Mouse (Mus musculus): ENCODE results near the gene Rhoq.

The Rhoq gene

GRCm38 (mm10) chr17:86961301-86961841 lies 1.5 kb upstream of the Rhoq start:
- no peak for ATAC-seq (ENCODE audit: insufficient number of reproducible peaks, low FRiP score, low TSS enrichment)

GRCm38 (mm10) chr17:86962297-86962893 lies 487 bp upstream of the Rhoq start:
- peak; percentile 56 for ATAC-seq (ENCODE audit: insufficient number of reproducible peaks, low FRiP score, low TSS enrichment)

- ATAC-seq (ENCODE audit: insufficient number of reproducible peaks, low FRiP score, low TSS enrichment): no peak
Measured at GRCm38 (mm10) chr17:86963586-86963902, 662 bp downstream of the Rhoq start.

GRCm38 (mm10) chr17:86964041-86964440 lies 1.2 kb downstream of the Rhoq start:
- no peak for ATAC-seq (ENCODE audit: insufficient number of reproducible peaks, low FRiP score, low TSS enrichment)

- peak; percentile 66 for ATAC-seq (ENCODE audit: insufficient number of reproducible peaks, low FRiP score, low TSS enrichment)
Measured at GRCm38 (mm10) chr17:86964502-86964901, 1.6 kb downstream of the Rhoq start.

- ATAC-seq (ENCODE audit: insufficient number of reproducible peaks, low FRiP score, low TSS enrichment): no peak
Measured at GRCm38 (mm10) chr17:86965121-86965520, 2.2 kb downstream of the Rhoq start.

- no peak for ATAC-seq (ENCODE audit: insufficient number of reproducible peaks, low FRiP score, low TSS enrichment)
Measured at GRCm38 (mm10) chr17:86966040-86966439, 3.2 kb downstream of the Rhoq start.

- ATAC-seq (ENCODE audit: insufficient number of reproducible peaks, low FRiP score, low TSS enrichment): no peak
Measured at GRCm38 (mm10) chr17:86967048-86967447, 4.2 kb downstream of the Rhoq start.

- ATAC-seq (ENCODE audit: insufficient number of reproducible peaks, low FRiP score, low TSS enrichment): no peak
Measured at GRCm38 (mm10) chr17:86967536-86968525, 4.9 kb downstream of the Rhoq start.

GRCm38 (mm10) chr17:86968581-86968980 lies 5.7 kb downstream of the Rhoq start:
- ATAC-seq (ENCODE audit: insufficient number of reproducible peaks, low FRiP score, low TSS enrichment): no peak

- ATAC-seq (ENCODE audit: insufficient number of reproducible peaks, low FRiP score, low TSS enrichment): no peak
Measured at GRCm38 (mm10) chr17:86969582-86969981, 6.7 kb downstream of the Rhoq start.

- no peak for ATAC-seq (ENCODE audit: insufficient number of reproducible peaks, low FRiP score, low TSS enrichment)
Measured at GRCm38 (mm10) chr17:86970026-86970750, 7.3 kb downstream of the Rhoq start.

- no peak for ATAC-seq (ENCODE audit: insufficient number of reproducible peaks, low FRiP score, low TSS enrichment)
Measured at GRCm38 (mm10) chr17:86971036-86971435, 8.2 kb downstream of the Rhoq start.

- no peak for ATAC-seq (ENCODE audit: insufficient number of reproducible peaks, low FRiP score, low TSS enrichment)
Measured at GRCm38 (mm10) chr17:86971860-86972259, 9.0 kb downstream of the Rhoq start.

GRCm38 (mm10) chr17:86973097-86973496 lies 10.2 kb downstream of the Rhoq start:
- ATAC-seq (ENCODE audit: insufficient number of reproducible peaks, low FRiP score, low TSS enrichment): no peak

- ATAC-seq (ENCODE audit: insufficient number of reproducible peaks, low FRiP score, low TSS enrichment): no peak
Measured at GRCm38 (mm10) chr17:86976387-86976786, 13.5 kb downstream of the Rhoq start.

- ATAC-seq (ENCODE audit: insufficient number of reproducible peaks, low FRiP score, low TSS enrichment): no peak
Measured at GRCm38 (mm10) chr17:86978496-86978895, 15.6 kb downstream of the Rhoq start.

GRCm38 (mm10) chr17:86981205-86981604 lies 18.3 kb downstream of the Rhoq start:
- ATAC-seq (ENCODE audit: insufficient number of reproducible peaks, low FRiP score, low TSS enrichment): no peak

- ATAC-seq (ENCODE audit: insufficient number of reproducible peaks, low FRiP score, low TSS enrichment): no peak
Measured at GRCm38 (mm10) chr17:86981701-86982100, 18.8 kb downstream of the Rhoq start.

GRCm38 (mm10) chr17:86982497-86982896 lies 19.6 kb downstream of the Rhoq start:
- ATAC-seq (ENCODE audit: insufficient number of reproducible peaks, low FRiP score, low TSS enrichment): no peak

All from cerebellum, adult (tissue).